Mouse (Mus musculus): Measurements from ENCODE around the gene H1f0. TPM values are rescaled to one million over a fixed set of nuclear protein-coding genes. Genes with fewer than 3 reads are reported as not detected.

Gene H1f0
- polyA plus RNA-seq (2016; fragmentation: Nextera tagmentation; extraction: Ambion mirVana) = 447 and 561 TPM in 2 replicates

GRCm38 (mm10) chr15:79028237-79028738 is at the start of gene H1f0:
Gene H1f0, plus strand, starts transcription at chr15:79028450.
- Histone ChIP-seq H3K4me1 (replicated peaks) (peaks cover 68% of the 10 kb centered on the region), H3K4me3 (peak within 1 kb of the TSS; percentile 74), H3K9me3 (no peaks in the 10 kb centered on the region), H3K27ac (peak within 1 kb of the TSS; percentile 100), H3K27me3 (ENCODE audit: insufficient read depth, poor library complexity, severe bottlenecking) (peaks cover 30% of the 10 kb centered on the region), H3K36me3 (no peaks in the 10 kb centered on the region)
- WGBS = under 1% methylated on average over 58 of the region's 58 CpGs
- peak; percentile 96 for DNase-seq (ENCODE audit: low spot score)

- Histone ChIP-seq H3K4me3 (no peak overlapping the region), H3K27me3 (ENCODE audit: insufficient read depth, poor library complexity, severe bottlenecking) (no peaks in the 10 kb centered on the region), H3K36me3 (peaks cover 6% of the 10 kb centered on the region), H3K4me1 (replicated peaks) (peaks cover 39% of the 10 kb centered on the region), H3K27ac (peak overlapping the region; percentile 59), H3K9me3 (no peaks in the 10 kb centered on the region)
- WGBS = 44% methylated on average over 4 of the region's 4 CpGs
- DNase-seq (ENCODE audit: low spot score) = peak; percentile 38
Observed at GRCm38 (mm10) chr15:78978875-78979274, 49.4 kb upstream of the H1f0 start.

- Histone ChIP-seq H3K4me3 (no peak overlapping the region), H3K36me3 (no peaks in the 10 kb centered on the region), H3K27me3 (ENCODE audit: insufficient read depth, poor library complexity, severe bottlenecking) (no peaks in the 10 kb centered on the region), H3K27ac (no peak overlapping the region), H3K9me3 (no peaks in the 10 kb centered on the region), H3K4me1 (replicated peaks) (peaks cover 51% of the 10 kb centered on the region)
- WGBS = 90% methylated on average over 4 of the region's 4 CpGs
- no peak for DNase-seq (ENCODE audit: low spot score)
Observed at GRCm38 (mm10) chr15:78980084-78980483, 48.2 kb upstream of the H1f0 start.

GRCm38 (mm10) chr15:78982658-78983435 is 45.4 kb upstream of the H1f0 start:
- peak overlapping the region; percentile 92 for H3K27ac ChIP-seq
- WGBS = under 1% methylated on average over 65 of the region's 67 CpGs
- no peaks in the 10 kb centered on the region for H3K9me3 ChIP-seq
- H3K4me3 ChIP-seq = peak overlapping the region; percentile 84
- H3K4me1 ChIP-seq (replicated peaks) = peaks cover 73% of the 10 kb centered on the region
- DNase-seq (ENCODE audit: low spot score) = peak; percentile 91
- peaks cover 12% of the 10 kb centered on the region for H3K36me3 ChIP-seq
- H3K27me3 ChIP-seq (ENCODE audit: insufficient read depth, poor library complexity, severe bottlenecking) = no peaks in the 10 kb centered on the region

GRCm38 (mm10) chr15:78983436-78984285 is 44.6 kb upstream of the H1f0 start:
- Histone ChIP-seq H3K4me3 (peak overlapping the region; percentile 84), H3K9me3 (no peaks in the 10 kb centered on the region), H3K4me1 (replicated peaks) (peaks cover 67% of the 10 kb centered on the region), H3K36me3 (peaks cover 21% of the 10 kb centered on the region), H3K27me3 (ENCODE audit: insufficient read depth, poor library complexity, severe bottlenecking) (no peaks in the 10 kb centered on the region), H3K27ac (peak overlapping the region; percentile 92)
- DNase-seq (ENCODE audit: low spot score) = peak; percentile 67
- 2% methylated on average over 21 of the region's 21 CpGs for WGBS

- Histone ChIP-seq H3K27ac (peak overlapping the region; percentile 92), H3K9me3 (no peaks in the 10 kb centered on the region), H3K4me3 (peak overlapping the region; percentile 84), H3K4me1 (replicated peaks) (peaks cover 60% of the 10 kb centered on the region), H3K27me3 (ENCODE audit: insufficient read depth, poor library complexity, severe bottlenecking) (no peaks in the 10 kb centered on the region), H3K36me3 (peaks cover 27% of the 10 kb centered on the region)
- no peak for DNase-seq (ENCODE audit: low spot score)
- WGBS = 45% methylated on average over 5 of the region's 5 CpGs
Observed at GRCm38 (mm10) chr15:78984286-78984778, 43.9 kb upstream of the H1f0 start.

GRCm38 (mm10) chr15:78986536-78987220 is 41.6 kb upstream of the H1f0 start:
- Histone ChIP-seq H3K4me3 (no peak overlapping the region), H3K27ac (peak overlapping the region; percentile 31; the same call in 1 of the 2 replicates), H3K4me1 (replicated peaks) (peaks cover 52% of the 10 kb centered on the region), H3K36me3 (peaks cover 51% of the 10 kb centered on the region), H3K9me3 (no peaks in the 10 kb centered on the region), H3K27me3 (ENCODE audit: insufficient read depth, poor library complexity, severe bottlenecking) (no peaks in the 10 kb centered on the region)
- WGBS = 67% methylated on average over 11 of the region's 11 CpGs
- DNase-seq (ENCODE audit: low spot score) = no peak

GRCm38 (mm10) chr15:78988499-78988971 is 39.7 kb upstream of the H1f0 start:
- DNase-seq (ENCODE audit: low spot score) = no peak
- Histone ChIP-seq H3K9me3 (no peaks in the 10 kb centered on the region), H3K36me3 (peaks cover 69% of the 10 kb centered on the region), H3K27ac (no peak overlapping the region), H3K4me1 (replicated peaks) (peaks cover 40% of the 10 kb centered on the region), H3K27me3 (ENCODE audit: insufficient read depth, poor library complexity, severe bottlenecking) (no peaks in the 10 kb centered on the region), H3K4me3 (no peak overlapping the region)
- WGBS = 88% methylated on average over 14 of the region's 14 CpGs

GRCm38 (mm10) chr15:78989152-78990092 is 38.8 kb upstream of the H1f0 start:
- Histone ChIP-seq H3K9me3 (no peaks in the 10 kb centered on the region), H3K27me3 (ENCODE audit: insufficient read depth, poor library complexity, severe bottlenecking) (no peaks in the 10 kb centered on the region), H3K36me3 (peaks cover 78% of the 10 kb centered on the region), H3K4me1 (replicated peaks) (peaks cover 31% of the 10 kb centered on the region), H3K4me3 (no peak overlapping the region), H3K27ac (0 out of 2 replicates have a peak overlapping the region, but pooled peaks have one; percentile 13)
- no peak for DNase-seq (ENCODE audit: low spot score)
- WGBS = 86% methylated on average over 14 of the region's 14 CpGs

- H3K4me3 ChIP-seq = no peak overlapping the region
- H3K36me3 ChIP-seq = peaks cover 85% of the 10 kb centered on the region
- WGBS = 94% methylated on average over 9 of the region's 9 CpGs
- H3K27me3 ChIP-seq (ENCODE audit: insufficient read depth, poor library complexity, severe bottlenecking) = no peaks in the 10 kb centered on the region
- H3K27ac ChIP-seq = no peak overlapping the region
- peaks cover 24% of the 10 kb centered on the region for H3K4me1 ChIP-seq (replicated peaks)
- DNase-seq (ENCODE audit: low spot score) = no peak
- H3K9me3 ChIP-seq = no peaks in the 10 kb centered on the region
Observed at GRCm38 (mm10) chr15:78990093-78990463, 38.2 kb upstream of the H1f0 start.

GRCm38 (mm10) chr15:78990970-78991525 is 37.2 kb upstream of the H1f0 start:
- H3K4me3 ChIP-seq = no peak overlapping the region
- H3K4me1 ChIP-seq (replicated peaks) = peaks cover 14% of the 10 kb centered on the region
- no peak for DNase-seq (ENCODE audit: low spot score)
- no peaks in the 10 kb centered on the region for H3K9me3 ChIP-seq
- peaks cover 94% of the 10 kb centered on the region for H3K36me3 ChIP-seq
- 93% methylated on average over 25 of the region's 25 CpGs for WGBS
- no peak overlapping the region for H3K27ac ChIP-seq
- no peaks in the 10 kb centered on the region for H3K27me3 ChIP-seq (ENCODE audit: insufficient read depth, poor library complexity, severe bottlenecking)

All from hindbrain, embryonic 10.5 days (tissue).